Mouse (Mus musculus) liver, embryonic 13.5 days (tissue): ENCODE measurements around the gene Tatdn3. TPM values are rescaled to one million over a fixed set of nuclear protein-coding genes. Genes with fewer than 3 reads are reported as not detected.
"Not testable (repeated sequence)": the region's sequence is repeated elsewhere in the genome, so short reads cannot be mapped to it uniquely, and the experiment has no call there.

Experiments used
- ATAC-seq: fragments of 200-750 bp; cut with Nextera tagmentation; 2 replicates; pipeline ENCODE4 v1.8.0; 2017; ENCODE audit warnings: low read depth, mild to moderate bottlenecking, moderate number of reproducible peaks, moderate library complexity
- DNase-seq: peaks from one replicate; pipeline ENCODE4 v3.0.0; 2022
- H3K27ac ChIP-seq: fragments of 300-500 bp; sonication (generic); 2 replicates; pipeline ENCODE4 v1.5.1; 2015; ENCODE audit warnings: moderate library complexity, mild to moderate bottlenecking, inconsistent platforms
- H3K27me3 ChIP-seq: fragments of 300-500 bp; sonication (generic); 2 replicates; pipeline ENCODE4 v1.6.1; 2015; ENCODE audit warnings: mild to moderate bottlenecking, inconsistent platforms
- H3K36me3 ChIP-seq: fragments of 300-500 bp; sonication (generic); 2 replicates; pipeline ENCODE4 v1.6.1; 2015; ENCODE audit warnings: mild to moderate bottlenecking, inconsistent platforms
- H3K4me1 ChIP-seq: fragments of 300-500 bp; sonication (generic); replicated peaks from 2 replicates; pipeline ENCODE4 v1.6.1; 2015; ENCODE audit warnings: inconsistent platforms
- H3K4me2 ChIP-seq: fragments of 300-500 bp; sonication (generic); 2 replicates; pipeline ENCODE4 v1.6.1; 2015; ENCODE audit warnings: inconsistent platforms, mild to moderate bottlenecking, moderate library complexity
- H3K4me3 ChIP-seq: fragments of 300-500 bp; sonication (generic); replicated peaks from 2 replicates; pipeline ENCODE4 v1.5.1; 2015; ENCODE audit warnings: mild to moderate bottlenecking, inconsistent platforms
- H3K9ac ChIP-seq: fragments of 300-500 bp; sonication (generic); 2 replicates; pipeline ENCODE4 v1.6.1; 2015; ENCODE audit warnings: mild to moderate bottlenecking, inconsistent platforms
- H3K9me3 ChIP-seq: fragments of 300-500 bp; sonication (generic); replicated peaks from 2 replicates; pipeline ENCODE4 v1.6.1; 2016; ENCODE audit warnings: inconsistent platforms
- WGBS: fragments of 180-500 bp; shearing (Covaris S2); methylation state at CpG from one replicate; pipeline ENCODE4 v1.1.7; 2015; ENCODE audit not compliant: insufficient replicate concordance; 5-methylcytosine and 5-hydroxymethylcytosine counted together
- polyA plus RNA-seq: library from polyadenylated mRNA; unstranded; fragments of >200 nt; fragmentation: Nextera tagmentation; extraction: Ambion mirVana; gene quantifications from 2 replicates; pipeline ENCODE4 v1.2.1, GENCODE M21; 2015

Tatdn3 gene
- polyA plus RNA-seq, 1 experiment from 2014 or later = 8.6 TPM

GRCm38 (mm10) chr1:191030182-191030581, 32.5 kb downstream of the Tatdn3 start:
- Histone ChIP-seq H3K27ac (no peak overlapping the region), H3K4me2 (no peak overlapping the region), H3K4me3 (no peak overlapping the region), H3K9ac (no peak overlapping the region), H3K27me3 (no peaks in the 10 kb centered on the region), H3K4me1 (peaks cover 12% of the 10 kb centered on the region), H3K9me3 (no peaks in the 10 kb centered on the region), H3K36me3 (no peaks in the 10 kb centered on the region)
- WGBS = 67% methylated on average over 10 of the region's 10 CpGs
- ATAC-seq (no peak), DNase-seq (no peak)

DNA sequence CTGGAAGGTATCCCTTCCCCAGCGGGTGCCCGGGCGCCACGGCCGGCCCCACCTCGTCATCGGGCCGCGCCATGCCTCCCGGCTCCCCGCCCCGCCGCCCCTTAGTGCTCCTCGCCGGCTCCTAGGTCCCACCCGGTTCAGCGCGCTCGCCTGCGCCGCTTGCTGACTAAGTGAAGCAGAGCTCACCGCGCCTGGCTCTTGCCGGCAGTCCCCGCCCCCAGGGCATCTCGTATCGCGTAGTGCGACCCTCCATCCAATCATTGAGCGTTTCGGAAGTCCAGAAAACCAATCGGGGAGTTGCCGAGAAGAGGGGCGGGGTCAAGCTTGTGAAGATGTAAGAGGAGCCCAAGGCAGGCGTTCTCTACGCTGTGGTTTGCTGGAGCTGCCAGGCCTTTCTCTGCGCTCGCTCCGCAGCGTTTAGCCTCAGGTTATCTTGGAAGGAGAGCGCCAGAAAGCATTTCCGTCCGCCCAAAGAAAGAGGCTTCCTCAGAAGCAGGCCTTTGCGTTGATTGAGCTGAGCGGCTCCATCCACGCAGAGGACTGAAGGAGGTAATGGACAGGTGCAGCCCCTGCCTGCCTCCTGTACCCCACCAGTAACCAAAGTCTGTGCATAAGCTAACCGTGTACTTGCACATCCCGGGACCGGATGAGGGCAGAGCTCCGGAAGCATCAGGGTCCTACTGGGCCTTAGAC, 36.6 kb downstream of the Tatdn3 start, which contains the start of gene Flvcr1:
Gene Flvcr1 (minus strand): TSS at position 138 of the 693 bp plus-strand sequence.
- Histone ChIP-seq H3K9me3 (no peaks in the 10 kb centered on the region), H3K4me3 (peak within 1 kb of the TSS; percentile 79), H3K27me3 (no peaks in the 10 kb centered on the region), H3K4me1 (peaks cover 21% of the 10 kb centered on the region), H3K36me3 (peaks cover 8% of the 10 kb centered on the region), H3K4me2 (peak within 1 kb of the TSS; percentile 99), H3K27ac (peak within 1 kb of the TSS; percentile 85), H3K9ac (peak within 1 kb of the TSS; percentile 89)
- 0% methylated on average over 47 of the region's 50 CpGs for WGBS
- peak; percentile 98 for DNase-seq
- ATAC-seq = peak; percentile 99

DNA sequence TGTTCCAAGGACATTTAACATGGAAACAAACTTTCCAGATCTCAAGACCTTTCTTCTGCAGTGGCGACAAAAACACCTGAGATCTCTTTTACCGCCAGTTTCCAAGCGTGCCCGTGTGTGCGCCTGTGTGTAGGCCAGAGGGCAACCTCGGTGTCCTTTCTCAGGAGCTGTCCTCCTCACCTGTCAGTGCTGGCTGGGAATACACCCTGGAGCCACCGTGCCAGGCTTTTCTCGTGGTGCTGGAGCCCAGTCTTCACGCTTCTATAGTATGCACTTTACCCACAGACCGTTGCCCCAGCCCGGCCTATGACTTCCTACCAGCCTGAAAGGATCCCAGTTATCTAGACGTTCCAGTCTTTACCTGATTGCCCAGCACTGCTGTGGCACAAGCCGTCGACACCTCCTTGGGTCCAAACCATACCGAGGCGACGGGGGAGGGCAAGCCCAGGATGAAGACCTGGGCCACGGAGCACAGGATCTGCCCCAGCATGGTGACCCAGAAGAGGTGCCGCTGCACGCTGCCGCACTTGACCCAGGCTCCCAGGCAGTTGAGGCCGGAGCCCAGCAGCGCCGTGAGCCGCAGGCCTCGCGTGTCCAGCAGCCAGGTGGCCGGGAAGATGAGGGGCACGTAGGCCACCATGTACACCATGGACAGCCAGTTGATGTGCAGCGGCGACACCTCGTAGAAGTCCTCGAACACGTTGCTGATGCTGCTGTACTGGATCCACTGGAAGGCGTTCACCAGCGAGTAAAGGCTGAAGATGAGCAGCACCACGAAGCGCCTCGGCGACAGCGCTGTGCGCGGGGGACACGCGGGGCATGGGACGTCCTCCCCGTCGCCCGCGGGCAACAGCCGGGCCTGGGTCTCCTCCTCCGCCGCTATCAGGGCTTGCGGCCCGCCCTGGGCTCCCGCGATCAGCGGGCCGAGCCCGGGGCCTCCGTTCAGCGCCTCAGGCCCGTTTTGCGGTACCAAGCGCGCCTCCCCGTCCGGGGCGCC, 37.4 kb downstream of the Tatdn3 start:
- ATAC-seq (peak; percentile 47), DNase-seq (peak; percentile 33)
- Histone ChIP-seq H3K27ac (peak overlapping the region; percentile 85), H3K4me3 (peak overlapping the region; percentile 79), H3K9me3 (no peaks in the 10 kb centered on the region), H3K4me1 (peaks cover 21% of the 10 kb centered on the region), H3K4me2 (peak overlapping the region; percentile 99), H3K27me3 (no peaks in the 10 kb centered on the region), H3K36me3 (peaks cover 8% of the 10 kb centered on the region), H3K9ac (peak overlapping the region; percentile 89)
- 4% methylated on average over 69 of the region's 69 CpGs for WGBS

- not testable (repeated sequence) for H3K4me3 ChIP-seq, ATAC-seq, DNase-seq, H3K9ac ChIP-seq, H3K27ac ChIP-seq, H3K9me3 ChIP-seq, H3K27me3 ChIP-seq, H3K4me2 ChIP-seq
- Histone ChIP-seq H3K4me1 (peaks cover 21% of the 10 kb centered on the region), H3K36me3 (peaks cover 12% of the 10 kb centered on the region)
- 86% methylated on average over 6 of the region's 6 CpGs for WGBS
Observed at GRCm38 (mm10) chr1:191023806-191024205, 38.9 kb downstream of the Tatdn3 start.

DNA sequence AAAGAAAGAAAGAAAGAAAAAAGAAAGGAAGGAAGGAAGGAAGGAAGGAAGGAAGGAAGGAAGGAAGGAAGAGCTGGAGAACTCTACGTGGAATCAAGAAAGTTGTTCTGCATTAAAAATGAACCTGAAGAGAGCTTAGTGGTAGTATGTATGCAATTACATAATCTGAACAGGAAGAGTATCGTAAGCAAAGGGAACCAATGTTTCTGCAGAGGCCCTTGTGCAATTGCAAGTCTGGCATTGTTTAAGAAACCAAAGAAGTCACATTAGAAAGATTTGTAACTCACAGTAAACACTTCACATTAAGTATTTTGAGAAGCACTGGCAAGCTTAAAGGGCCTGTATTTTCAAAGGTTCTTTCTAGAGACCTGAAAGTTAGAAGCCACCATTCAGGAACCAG, 39.6 kb downstream of the Tatdn3 start:
- ATAC-seq = no peak
- Histone ChIP-seq H3K27me3 (no peaks in the 10 kb centered on the region), H3K27ac (no peak overlapping the region), H3K9me3 (no peaks in the 10 kb centered on the region), H3K4me1 (peaks cover 21% of the 10 kb centered on the region), H3K4me3 (no peak overlapping the region), H3K4me2 (no peak overlapping the region), H3K36me3 (peaks cover 12% of the 10 kb centered on the region), H3K9ac (no peak overlapping the region)
- 73% methylated on average over 2 of the region's 2 CpGs for WGBS
- no peak for DNase-seq

- 85% methylated on average over 7 of the region's 7 CpGs for WGBS
- no peaks in the 10 kb centered on the region for H3K9me3 ChIP-seq
- H3K4me1 ChIP-seq = peaks cover 12% of the 10 kb centered on the region
- no peak overlapping the region for H3K4me3 ChIP-seq
- H3K36me3 ChIP-seq = peaks cover 12% of the 10 kb centered on the region
- H3K27me3 ChIP-seq = no peaks in the 10 kb centered on the region
- no peak overlapping the region for H3K4me2 ChIP-seq
- no peak for ATAC-seq
- H3K27ac ChIP-seq = no peak overlapping the region
- H3K9ac ChIP-seq = no peak overlapping the region
- DNase-seq = no peak
Observed at GRCm38 (mm10) chr1:191021016-191021415, 41.7 kb downstream of the Tatdn3 start.

GRCm38 (mm10) chr1:191020217-191020924, 42.4 kb downstream of the Tatdn3 start:
- no peak overlapping the region for H3K4me3 ChIP-seq
- H3K36me3 ChIP-seq = peaks cover 13% of the 10 kb centered on the region
- no peaks in the 10 kb centered on the region for H3K27me3 ChIP-seq
- DNase-seq (no peak), ATAC-seq (no peak)
- H3K9ac ChIP-seq = no peak overlapping the region
- no peaks in the 10 kb centered on the region for H3K9me3 ChIP-seq
- H3K4me2 ChIP-seq = no peak overlapping the region
- WGBS = 81% methylated on average over 3 of the region's 3 CpGs
- no peak overlapping the region for H3K27ac ChIP-seq
- H3K4me1 ChIP-seq = peaks cover 11% of the 10 kb centered on the region

GRCm38 (mm10) chr1:191019803-191020202, 42.9 kb downstream of the Tatdn3 start:
- no peak for ATAC-seq
- Histone ChIP-seq H3K36me3 (peaks cover 16% of the 10 kb centered on the region), H3K4me3 (no peak overlapping the region), H3K27me3 (no peaks in the 10 kb centered on the region), H3K4me2 (no peak overlapping the region), H3K4me1 (peaks cover 5% of the 10 kb centered on the region), H3K9me3 (no peaks in the 10 kb centered on the region), H3K27ac (no peak overlapping the region), H3K9ac (no peak overlapping the region)
- 87% methylated on average over 5 of the region's 5 CpGs for WGBS
- DNase-seq = no peak

- Histone ChIP-seq H3K9me3 (no peaks in the 10 kb centered on the region), H3K36me3 (peaks cover 41% of the 10 kb centered on the region), H3K9ac (no peak overlapping the region), H3K27me3 (no peaks in the 10 kb centered on the region), H3K4me1 (no peaks in the 10 kb centered on the region), H3K4me3 (no peak overlapping the region), H3K27ac (no peak overlapping the region), H3K4me2 (no peak overlapping the region)
- no peak for DNase-seq
- no peak for ATAC-seq
- 81% methylated on average over 3 of the region's 3 CpGs for WGBS
Observed at GRCm38 (mm10) chr1:191014271-191014670, 48.5 kb downstream of the Tatdn3 start.

GRCm38 (mm10) chr1:191008707-191009106, 54.0 kb downstream of the Tatdn3 start:
- no peak overlapping the region for H3K4me2 ChIP-seq
- H3K4me1 ChIP-seq = no peaks in the 10 kb centered on the region
- no peak overlapping the region for H3K4me3 ChIP-seq
- H3K27me3 ChIP-seq = no peaks in the 10 kb centered on the region
- ATAC-seq (no peak), DNase-seq (no peak)
- no peak overlapping the region for H3K27ac ChIP-seq
- H3K9ac ChIP-seq = no peak overlapping the region
- no peaks in the 10 kb centered on the region for H3K9me3 ChIP-seq
- peaks cover 69% of the 10 kb centered on the region for H3K36me3 ChIP-seq
- 90% methylated on average over 5 of the region's 5 CpGs for WGBS

DNA sequence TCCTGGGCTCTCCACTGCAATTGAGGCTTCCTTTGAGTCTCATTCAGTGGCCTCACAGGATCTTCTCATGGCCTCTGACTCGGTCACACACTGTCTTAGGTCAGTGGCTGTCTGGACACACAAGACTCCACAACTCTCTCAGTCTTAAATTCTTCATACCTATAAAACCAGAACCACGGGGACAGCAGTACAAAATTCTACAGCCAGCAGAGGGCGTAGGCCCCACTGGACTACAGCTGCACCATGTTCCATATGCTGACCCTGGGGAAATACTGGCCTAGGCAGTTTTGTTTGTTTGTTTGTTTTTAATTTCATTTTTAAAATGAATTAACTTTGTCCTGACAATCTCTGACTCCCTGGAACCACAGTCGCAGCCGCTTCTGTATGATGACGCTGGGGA, 60.5 kb downstream of the Tatdn3 start:
- no peak overlapping the region for H3K4me2 ChIP-seq
- H3K4me3 ChIP-seq = no peak overlapping the region
- WGBS = 51% methylated on average over 6 of the region's 6 CpGs
- H3K9me3 ChIP-seq = no peaks in the 10 kb centered on the region; the same call in 1 of the 2 replicates
- H3K9ac ChIP-seq = no peak overlapping the region
- no peak for DNase-seq
- no peak for ATAC-seq
- H3K4me1 ChIP-seq = no peaks in the 10 kb centered on the region
- H3K27me3 ChIP-seq = no peaks in the 10 kb centered on the region
- peaks cover 14% of the 10 kb centered on the region; the same call in 1 of the 2 replicates for H3K36me3 ChIP-seq
- H3K27ac ChIP-seq = no peak overlapping the region
